Mouse (Mus musculus): ENCODE measurements at regions not wholly inside any gene's neighbourhood (a gene's known extent, or its start where the extent isn't known, plus 50 kb on each side); places are given as distances from the start of the nearest gene placed in this dataset.

- no peaks in the 10 kb centered on the region for H3K27me3 ChIP-seq (ENCODE audit: insufficient read depth, low read length)
- no peak overlapping the region for H3K4me3 ChIP-seq (replicated peaks; ENCODE audit: low read length)
- TF ChIP-seq CTCF (conservative IDR thresholded peaks at IDR 0.05; ENCODE audit: low read length): no peak
- no peaks in the 10 kb centered on the region for H3K9me3 ChIP-seq (ENCODE audit: low read length)
- H3K36me3 ChIP-seq (ENCODE audit: insufficient read depth, low read length): no peaks in the 10 kb centered on the region
- H3K4me1 ChIP-seq (replicated peaks; ENCODE audit: low read depth, low read length): no peaks in the 10 kb centered on the region
Measured at GRCm38 (mm10) chr1:61277170-61277710, 299.5 kb downstream of the Icos start.

GRCm38 (mm10) chr1:61288185-61288584 lies 310.5 kb downstream of the Icos start:
- H3K9me3 ChIP-seq (ENCODE audit: low read length): no peaks in the 10 kb centered on the region
- H3K4me3 ChIP-seq (replicated peaks; ENCODE audit: low read length): no peak overlapping the region
- no peaks in the 10 kb centered on the region for H3K4me1 ChIP-seq (replicated peaks; ENCODE audit: low read depth, low read length)
- TF ChIP-seq NANOG (IDR thresholded peaks at IDR 0.05; ENCODE audit: borderline replicate concordance, low read length) (no peak), CTCF (conservative IDR thresholded peaks at IDR 0.05; ENCODE audit: low read length) (no peak), POU5F1 (IDR thresholded peaks at IDR 0.05; ENCODE audit: borderline replicate concordance, low read length) (no peak)
- no peaks in the 10 kb centered on the region for H3K36me3 ChIP-seq (ENCODE audit: insufficient read depth, low read length)
- no peaks in the 10 kb centered on the region for H3K27me3 ChIP-seq (ENCODE audit: insufficient read depth, low read length)

GRCm38 (mm10) chr1:61288946-61289345 lies 311.2 kb downstream of the Icos start:
- no peaks in the 10 kb centered on the region for H3K9me3 ChIP-seq (ENCODE audit: low read length)
- no peaks in the 10 kb centered on the region for H3K27me3 ChIP-seq (ENCODE audit: insufficient read depth, low read length)
- no peak overlapping the region for H3K4me3 ChIP-seq (replicated peaks; ENCODE audit: low read length)
- TF ChIP-seq POU5F1 (IDR thresholded peaks at IDR 0.05; ENCODE audit: borderline replicate concordance, low read length) (no peak), CTCF (conservative IDR thresholded peaks at IDR 0.05; ENCODE audit: low read length) (no peak), NANOG (IDR thresholded peaks at IDR 0.05; ENCODE audit: borderline replicate concordance, low read length) (no peak)
- H3K4me1 ChIP-seq (replicated peaks; ENCODE audit: low read depth, low read length): no peaks in the 10 kb centered on the region
- no peaks in the 10 kb centered on the region for H3K36me3 ChIP-seq (ENCODE audit: insufficient read depth, low read length)

- no peaks in the 10 kb centered on the region for H3K4me1 ChIP-seq (replicated peaks; ENCODE audit: low read depth, low read length)
- no peaks in the 10 kb centered on the region for H3K27me3 ChIP-seq (ENCODE audit: insufficient read depth, low read length)
- H3K36me3 ChIP-seq (ENCODE audit: insufficient read depth, low read length): no peaks in the 10 kb centered on the region
Measured at GRCm38 (mm10) chr1:61289552-61289951, 311.8 kb downstream of the Icos start.

GRCm38 (mm10) chr1:61293106-61293505 lies 315.4 kb downstream of the Icos start:
- Histone ChIP-seq H3K9me3 (ENCODE audit: low read length) (no peaks in the 10 kb centered on the region), H3K4me3 (replicated peaks; ENCODE audit: low read length) (no peak overlapping the region), H3K4me1 (replicated peaks; ENCODE audit: low read depth, low read length) (0 out of 2 replicates have a peak, but pooled peaks cover 4% of the 10 kb centered on the region), H3K36me3 (ENCODE audit: insufficient read depth, low read length) (no peaks in the 10 kb centered on the region), H3K27me3 (ENCODE audit: insufficient read depth, low read length) (no peaks in the 10 kb centered on the region)
- no peak for TF ChIP-seq NANOG (IDR thresholded peaks at IDR 0.05; ENCODE audit: borderline replicate concordance, low read length)
- no peak for TF ChIP-seq POU5F1 (IDR thresholded peaks at IDR 0.05; ENCODE audit: borderline replicate concordance, low read length)
- TF ChIP-seq CTCF (conservative IDR thresholded peaks at IDR 0.05; ENCODE audit: low read length): no peak

More at GRCm38 (mm10) chr1:61289552-61289951, 311.8 kb downstream of the Icos start:
- Histone ChIP-seq H3K4me3 (replicated peaks; ENCODE audit: low read length) (no peak overlapping the region), H3K9me3 (ENCODE audit: low read length) (no peaks in the 10 kb centered on the region)
- TF ChIP-seq POU5F1 (IDR thresholded peaks at IDR 0.05; ENCODE audit: borderline replicate concordance, low read length) (no peak), CTCF (conservative IDR thresholded peaks at IDR 0.05; ENCODE audit: low read length) (no peak), NANOG (IDR thresholded peaks at IDR 0.05; ENCODE audit: borderline replicate concordance, low read length) (no peak)

- Histone ChIP-seq H3K36me3 (ENCODE audit: insufficient read depth, low read length) (no peaks in the 10 kb centered on the region), H3K4me3 (replicated peaks; ENCODE audit: low read length) (no peak overlapping the region), H3K9me3 (ENCODE audit: low read length) (no peaks in the 10 kb centered on the region), H3K27me3 (ENCODE audit: insufficient read depth, low read length) (no peaks in the 10 kb centered on the region), H3K4me1 (replicated peaks; ENCODE audit: low read depth, low read length) (0 out of 2 replicates have a peak, but pooled peaks cover 4% of the 10 kb centered on the region)
- TF ChIP-seq NANOG (IDR thresholded peaks at IDR 0.05; ENCODE audit: borderline replicate concordance, low read length) (no peak), POU5F1 (IDR thresholded peaks at IDR 0.05; ENCODE audit: borderline replicate concordance, low read length) (no peak)
Measured at GRCm38 (mm10) chr1:61295219-61295618, 317.5 kb downstream of the Icos start.

GRCm38 (mm10) chr1:61296831-61297230 lies 319.1 kb downstream of the Icos start:
- H3K9me3 ChIP-seq (ENCODE audit: low read length): no peaks in the 10 kb centered on the region
- no peaks in the 10 kb centered on the region for H3K27me3 ChIP-seq (ENCODE audit: insufficient read depth, low read length)
- H3K36me3 ChIP-seq (ENCODE audit: insufficient read depth, low read length): no peaks in the 10 kb centered on the region
- H3K4me1 ChIP-seq (replicated peaks; ENCODE audit: low read depth, low read length): 0 out of 2 replicates have a peak, but pooled peaks cover 4% of the 10 kb centered on the region
- H3K4me3 ChIP-seq (replicated peaks; ENCODE audit: low read length): no peak overlapping the region
- TF ChIP-seq NANOG (IDR thresholded peaks at IDR 0.05; ENCODE audit: borderline replicate concordance, low read length): no peak
- no peak for TF ChIP-seq CTCF (conservative IDR thresholded peaks at IDR 0.05; ENCODE audit: low read length)
- no peak for TF ChIP-seq POU5F1 (IDR thresholded peaks at IDR 0.05; ENCODE audit: borderline replicate concordance, low read length)

- TF ChIP-seq NANOG (IDR thresholded peaks at IDR 0.05; ENCODE audit: borderline replicate concordance, low read length) (no peak), CTCF (conservative IDR thresholded peaks at IDR 0.05; ENCODE audit: low read length) (no peak), POU5F1 (IDR thresholded peaks at IDR 0.05; ENCODE audit: borderline replicate concordance, low read length) (no peak)
- Histone ChIP-seq H3K9me3 (ENCODE audit: low read length) (no peaks in the 10 kb centered on the region), H3K36me3 (ENCODE audit: insufficient read depth, low read length) (no peaks in the 10 kb centered on the region), H3K4me3 (replicated peaks; ENCODE audit: low read length) (no peak overlapping the region), H3K27me3 (ENCODE audit: insufficient read depth, low read length) (no peaks in the 10 kb centered on the region), H3K4me1 (replicated peaks; ENCODE audit: low read depth, low read length) (0 out of 2 replicates have a peak, but pooled peaks cover 4% of the 10 kb centered on the region)
Measured at GRCm38 (mm10) chr1:61297361-61297760, 319.6 kb downstream of the Icos start.

GRCm38 (mm10) chr1:61298064-61298463 lies 320.3 kb downstream of the Icos start:
- Histone ChIP-seq H3K4me1 (replicated peaks; ENCODE audit: low read depth, low read length) (0 out of 2 replicates have a peak, but pooled peaks cover 4% of the 10 kb centered on the region), H3K36me3 (ENCODE audit: insufficient read depth, low read length) (no peaks in the 10 kb centered on the region), H3K4me3 (replicated peaks; ENCODE audit: low read length) (no peak overlapping the region), H3K27me3 (ENCODE audit: insufficient read depth, low read length) (no peaks in the 10 kb centered on the region), H3K9me3 (ENCODE audit: low read length) (no peaks in the 10 kb centered on the region)
- TF ChIP-seq POU5F1 (IDR thresholded peaks at IDR 0.05; ENCODE audit: borderline replicate concordance, low read length): no peak
- TF ChIP-seq CTCF (conservative IDR thresholded peaks at IDR 0.05; ENCODE audit: low read length): peak; percentile 56
